Mouse (Mus musculus): ENCODE results near the gene Rab34.

The Rab34 gene

GRCm38 (mm10) chr11:78213086-78213817 is 25.0 kb downstream of the Rab34 start:
- no peak for DNase-seq (ENCODE audit: inconsistent ontology term)

- DNase-seq (ENCODE audit: inconsistent ontology term), result no peak
These were observed 27.6 kb downstream of the Rab34 start for GRCm38 (mm10) chr11:78215709-78216317.

DNA sequence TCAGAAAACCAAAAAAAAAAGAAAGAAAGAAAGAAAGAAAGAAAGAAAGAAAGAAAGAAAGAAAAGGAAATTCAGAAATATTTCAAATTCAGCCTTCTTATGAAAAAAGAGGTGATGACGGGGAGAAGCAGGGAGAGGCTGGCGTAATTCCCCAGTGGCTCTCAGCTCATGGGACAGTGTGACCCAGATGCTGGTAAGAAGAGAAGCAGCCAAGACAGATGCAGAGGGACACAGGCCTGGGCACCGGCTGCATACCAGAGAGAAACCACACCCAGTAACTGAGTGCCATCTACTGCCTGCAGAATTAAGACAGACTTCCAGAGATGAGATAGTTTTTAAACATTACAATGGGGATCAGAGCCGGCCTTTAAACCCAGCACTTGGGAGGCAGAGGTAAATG is 35.4 kb downstream of the Rab34 start:
- DNase-seq (ENCODE audit: inconsistent ontology term), result no peak

- no peak for DNase-seq (ENCODE audit: inconsistent ontology term)
These were observed 43.3 kb downstream of the Rab34 start for GRCm38 (mm10) chr11:78231518-78231917.

DNA sequence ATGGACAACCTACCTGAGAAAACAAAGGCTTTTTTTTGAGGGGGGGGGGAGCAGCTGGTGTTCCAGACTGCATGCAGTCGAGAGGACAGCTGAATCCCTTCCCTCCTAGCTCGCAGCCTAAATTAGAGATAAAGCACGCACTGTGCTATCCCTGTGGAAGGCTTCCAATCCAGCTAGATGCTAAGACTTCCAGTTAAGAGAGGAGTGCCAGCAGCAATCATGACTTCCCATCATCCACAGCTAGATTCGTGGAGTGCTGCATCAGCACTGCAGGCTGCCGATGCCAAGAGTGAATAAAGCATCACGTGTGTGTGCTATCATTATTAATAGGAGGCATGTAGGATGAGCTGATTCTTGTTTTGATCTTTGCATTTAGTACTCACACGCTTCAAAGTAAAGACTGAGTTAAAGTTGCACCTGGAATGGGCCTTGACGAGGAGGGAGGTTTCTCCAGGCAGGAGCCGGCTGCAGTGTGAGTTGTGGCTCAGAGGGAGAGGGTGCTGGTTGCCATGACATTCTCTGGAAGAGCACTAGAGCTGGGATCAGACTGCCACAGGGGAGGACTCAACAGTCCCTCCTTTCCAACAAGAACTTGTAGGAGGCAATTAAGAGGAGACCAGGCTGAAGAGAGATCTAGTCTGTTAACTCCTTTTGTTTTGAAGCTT is 52.1 kb downstream of the Rab34 start:
- DNase-seq (ENCODE audit: inconsistent ontology term), result no peak

Measured in Muller cell, postnatal 12 days (primary cell).